Mouse (Mus musculus) hindbrain, embryonic 14.5 days (tissue): ENCODE data around the gene Palmd. TPM values are rescaled to one million over a fixed set of nuclear protein-coding genes. Genes with fewer than 3 reads are reported as not detected.

Experiments used
- ATAC-seq: fragments of 200-750 bp; cut with Nextera tagmentation; 2 replicates; pipeline ENCODE4 v1.8.0; 2017; ENCODE audit warnings: moderate number of reproducible peaks, mild to moderate bottlenecking, moderate TSS enrichment, moderate library complexity; ENCODE audit not compliant: low FRiP score
- DNase-seq: peaks from one replicate; pipeline ENCODE4 v3.0.0-alpha.2; 2015; ENCODE audit warnings: low spot score
- H3K27ac ChIP-seq: fragments of 300-500 bp; sonication (generic); 2 replicates; pipeline ENCODE4 v1.5.1; 2014; ENCODE audit warnings: mild to moderate bottlenecking, moderate library complexity
- H3K27me3 ChIP-seq: fragments of 300-500 bp; sonication (generic); 2 replicates; pipeline ENCODE4 v1.6.1; 2014; ENCODE audit warnings: mild to moderate bottlenecking, low read length, mixed read lengths; ENCODE audit not compliant: control insufficient read depth, insufficient read depth
- H3K36me3 ChIP-seq: fragments of 300-500 bp; sonication (generic); replicated peaks from 2 replicates; pipeline ENCODE4 v1.6.1; 2014; ENCODE audit not compliant: control insufficient read depth, insufficient read depth
- H3K4me1 ChIP-seq: fragments of 300-500 bp; sonication (generic); replicated peaks from 2 replicates; pipeline ENCODE4 v1.6.1; 2014; ENCODE audit warnings: antibody characterized with exemption, low read length, mixed read lengths; ENCODE audit not compliant: control insufficient read depth, insufficient read depth
- H3K4me2 ChIP-seq: fragments of 300-500 bp; sonication (generic); replicated peaks from 2 replicates; pipeline ENCODE4 v1.6.1; 2014; ENCODE audit warnings: mild to moderate bottlenecking, moderate library complexity
- H3K4me3 ChIP-seq: fragments of 300-500 bp; sonication (generic); replicated peaks from 2 replicates; pipeline ENCODE4 v1.5.1; 2014; ENCODE audit warnings: mild to moderate bottlenecking, low read length
- H3K9ac ChIP-seq: fragments of 300-500 bp; sonication (generic); 2 replicates; pipeline ENCODE4 v1.6.1; 2014
- H3K9me3 ChIP-seq: fragments of 300-500 bp; sonication (generic); 2 replicates; pipeline ENCODE4 v1.6.1; 2016; ENCODE audit warnings: low read length; ENCODE audit not compliant: control insufficient read depth
- WGBS: fragments of 180-500 bp; shearing (Covaris S2); extraction: QIAGEN DNeasy Blood & Tissue Kit; methylation state at CpG from one replicate; pipeline ENCODE4 v1.1.7; 2014; 5-methylcytosine and 5-hydroxymethylcytosine counted together
- polyA plus RNA-seq: library from polyadenylated mRNA; unstranded; fragments of >200 nt; fragmentation: Nextera tagmentation; extraction: Ambion mirVana; gene quantifications from 2 replicates; pipeline ENCODE4 v1.2.1, GENCODE M21; 2014

Gene Palmd
- polyA plus RNA-seq, 1 experiment from 2014 or later, result 9.5 TPM

GRCm38 (mm10) chr3:116891436-116892205, 77.2 kb downstream of the Palmd start:
- ATAC-seq, result peak; percentile 70; the same call in 1 of the 2 replicates
- Histone ChIP-seq H3K9me3 (no peaks in the 10 kb centered on the region), H3K27ac (no peak overlapping the region), H3K36me3 (no peaks in the 10 kb centered on the region), H3K9ac (no peak overlapping the region), H3K4me1 (no peaks in the 10 kb centered on the region), H3K4me3 (no peak overlapping the region), H3K4me2 (no peak overlapping the region; the same call in 1 of the 2 replicates), H3K27me3 (no peaks in the 10 kb centered on the region)
- WGBS, result 59% methylated on average over 17 of the region's 17 CpGs
- DNase-seq, result no peak

GRCm38 (mm10) chr3:116890576-116890975, 78.2 kb downstream of the Palmd start:
- Histone ChIP-seq H3K9me3 (no peaks in the 10 kb centered on the region), H3K4me1 (no peaks in the 10 kb centered on the region), H3K36me3 (no peaks in the 10 kb centered on the region), H3K4me2 (no peak overlapping the region), H3K27ac (no peak overlapping the region), H3K27me3 (no peaks in the 10 kb centered on the region), H3K4me3 (no peak overlapping the region), H3K9ac (no peak overlapping the region)
- ATAC-seq (no peak), DNase-seq (no peak)
- 99% methylated on average over 4 of the region's 4 CpGs for WGBS

GRCm38 (mm10) chr3:116889358-116889757, 79.4 kb downstream of the Palmd start:
- Histone ChIP-seq H3K9me3 (no peaks in the 10 kb centered on the region), H3K27me3 (no peaks in the 10 kb centered on the region), H3K4me1 (no peaks in the 10 kb centered on the region), H3K9ac (no peak overlapping the region), H3K4me3 (no peak overlapping the region), H3K4me2 (no peak overlapping the region), H3K27ac (no peak overlapping the region), H3K36me3 (no peaks in the 10 kb centered on the region)
- DNase-seq, result no peak
- WGBS, result 93% methylated on average over 7 of the region's 7 CpGs
- no peak for ATAC-seq

GRCm38 (mm10) chr3:116884941-116885340, 83.8 kb downstream of the Palmd start:
- Histone ChIP-seq H3K27ac (no peak overlapping the region), H3K4me2 (no peak overlapping the region), H3K4me3 (no peak overlapping the region), H3K27me3 (no peaks in the 10 kb centered on the region), H3K9ac (no peak overlapping the region), H3K9me3 (no peaks in the 10 kb centered on the region), H3K4me1 (no peaks in the 10 kb centered on the region), H3K36me3 (no peaks in the 10 kb centered on the region)
- no peak for ATAC-seq
- DNase-seq, result no peak
- 88% methylated on average over 8 of the region's 8 CpGs for WGBS

GRCm38 (mm10) chr3:116882221-116882960, 86.4 kb downstream of the Palmd start:
- H3K4me2 ChIP-seq, result no peak overlapping the region
- H3K36me3 ChIP-seq, result no peaks in the 10 kb centered on the region
- DNase-seq (no peak), ATAC-seq (no peak)
- no peaks in the 10 kb centered on the region for H3K27me3 ChIP-seq
- H3K27ac ChIP-seq, result no peak overlapping the region
- H3K4me1 ChIP-seq, result no peaks in the 10 kb centered on the region
- WGBS, result 92% methylated on average over 14 of the region's 14 CpGs
- no peak overlapping the region for H3K4me3 ChIP-seq
- no peak overlapping the region for H3K9ac ChIP-seq
- H3K9me3 ChIP-seq, result no peaks in the 10 kb centered on the region

GRCm38 (mm10) chr3:116870372-116870771, 98.4 kb downstream of the Palmd start:
- H3K4me3 ChIP-seq, result no peak overlapping the region
- H3K4me2 ChIP-seq, result no peak overlapping the region
- H3K36me3 ChIP-seq, result no peaks in the 10 kb centered on the region
- no peak for ATAC-seq
- H3K27me3 ChIP-seq, result no peaks in the 10 kb centered on the region
- H3K9ac ChIP-seq, result no peak overlapping the region
- DNase-seq, result no peak
- no peak overlapping the region for H3K27ac ChIP-seq
- 61% methylated on average over 3 of the region's 3 CpGs for WGBS
- H3K4me1 ChIP-seq, result no peaks in the 10 kb centered on the region
- H3K9me3 ChIP-seq, result no peaks in the 10 kb centered on the region

Other genes starting within 250 kb of the Palmd start
- gene Agl, start 160.8 kb downstream of the Palmd start, polyA plus RNA-seq, result 18.9 and 19.5 TPM in 2 replicates
- 4.8 and 6.0 TPM in 2 replicates for gene Frrs1, start 109.5 kb downstream of the Palmd start, polyA plus RNA-seq
- not detected in 2 replicates for gene 4930455H04Rik, start 720 bp downstream of the Palmd start, polyA plus RNA-seq